Mouse (Mus musculus) adrenal gland, postnatal 4 days (tissue): ENCODE measurements around the gene Dlg2. TPM values are rescaled to one million over a fixed set of nuclear protein-coding genes. Genes with fewer than 3 reads are reported as not detected.

Source experiments
- DNase-seq, 2 experiments: peaks; one replicate each; pipeline ENCODE4 v3.0.0; 2021 to 2022; ENCODE audit warnings: low spot score in 2 of 2, mixed read lengths in 2 of 2
- total RNA-seq, 2 experiments: library from RNA; stranded (reverse); gene quantifications; 2 replicates each; pipeline ENCODE4 v1.2.3; 2021

Dlg2 gene
- total RNA-seq, 2 experiments from 2014 or later: 82.3 to 86.9 TPM

DNA sequence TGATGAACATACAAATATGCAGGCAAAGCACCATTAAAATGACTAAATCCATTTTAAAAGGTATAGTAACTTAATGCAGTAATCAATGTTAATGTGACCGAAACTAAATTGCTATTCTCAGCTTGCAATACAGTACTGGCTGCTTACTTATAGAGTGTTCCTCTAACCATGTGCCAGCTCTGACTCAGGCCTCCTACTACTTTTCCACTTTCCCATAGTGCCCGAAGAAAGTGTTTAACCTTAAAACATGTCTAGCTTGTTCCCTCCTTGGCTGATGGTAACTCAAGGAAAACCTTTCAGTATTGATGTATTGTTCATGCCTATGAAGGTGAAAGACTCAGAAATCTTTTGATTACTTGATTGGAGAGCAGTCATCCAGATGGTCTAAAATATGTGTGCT is 1686.7 kb downstream of the Dlg2 start:
- DNase-seq: no peak

DNA sequence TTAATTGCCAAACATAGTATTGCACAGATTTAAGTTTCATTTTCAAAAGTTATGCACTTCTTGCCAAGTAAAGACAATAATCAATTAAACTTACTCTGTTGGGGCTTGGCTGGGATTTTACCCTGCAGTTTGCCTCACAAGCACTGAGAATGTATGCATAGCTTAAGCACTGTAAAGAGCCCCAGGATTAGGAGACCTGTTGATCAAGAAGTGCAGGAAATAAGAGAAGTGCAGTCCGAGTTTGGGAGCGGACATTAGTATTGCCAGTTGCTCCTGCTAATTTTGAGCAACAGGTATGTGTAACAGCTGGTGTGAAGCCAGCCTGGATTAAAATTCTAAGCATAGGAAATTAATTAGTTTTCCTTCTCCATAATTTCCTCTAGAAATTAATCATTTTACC is 1687.8 kb downstream of the Dlg2 start:
- DNase-seq: no peak

DNA sequence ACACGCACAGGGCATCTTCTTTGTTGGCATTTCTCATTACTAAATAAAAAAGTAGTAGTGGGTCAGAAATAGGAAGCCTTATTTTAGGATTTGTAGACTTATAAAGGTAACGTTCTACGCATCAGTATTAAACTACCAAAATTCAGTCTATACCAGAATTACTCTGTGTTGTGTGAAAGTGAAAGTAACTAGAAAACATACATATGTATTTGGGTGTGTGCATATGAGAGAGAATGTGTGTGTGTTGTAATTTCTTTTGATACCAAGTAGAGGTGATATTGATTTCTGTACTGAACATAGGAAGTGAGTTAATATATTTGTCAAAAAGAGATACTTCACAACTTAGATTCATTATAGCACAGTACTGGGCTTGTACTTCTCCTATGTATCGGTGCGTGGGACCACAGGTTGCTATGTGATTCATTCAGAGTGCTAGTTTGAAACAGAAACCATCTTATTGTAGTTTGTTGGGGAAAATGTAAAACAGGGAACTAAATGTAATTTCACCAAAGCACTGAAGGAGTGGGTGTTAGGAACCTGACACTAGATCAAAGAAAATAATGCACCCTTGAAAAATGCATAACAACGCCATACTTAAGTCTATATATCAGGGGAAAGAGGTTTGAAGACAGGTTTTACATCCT is 1688.5 kb downstream of the Dlg2 start:
- no peak for DNase-seq

DNA sequence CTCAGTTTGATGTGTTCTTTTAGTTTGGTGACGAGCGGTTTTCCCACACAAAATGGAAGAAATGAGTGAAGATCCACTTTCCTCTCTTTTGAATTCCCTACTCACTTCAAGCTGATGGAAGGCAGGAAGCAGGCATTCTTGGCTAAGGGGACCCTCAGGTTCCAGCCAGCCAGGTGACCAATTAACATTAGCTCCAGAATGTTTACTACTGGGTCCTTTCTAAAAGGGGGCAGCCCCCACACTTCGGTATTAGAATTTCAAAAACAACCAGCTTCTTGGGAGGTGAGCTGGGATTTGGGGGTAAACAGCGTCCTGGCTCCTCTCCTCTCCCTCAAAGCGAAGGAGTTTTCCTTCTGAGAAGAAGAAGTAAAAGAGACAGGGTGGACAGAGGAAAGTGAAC is 1703.6 kb downstream of the Dlg2 start:
- DNase-seq: no peak

DNA sequence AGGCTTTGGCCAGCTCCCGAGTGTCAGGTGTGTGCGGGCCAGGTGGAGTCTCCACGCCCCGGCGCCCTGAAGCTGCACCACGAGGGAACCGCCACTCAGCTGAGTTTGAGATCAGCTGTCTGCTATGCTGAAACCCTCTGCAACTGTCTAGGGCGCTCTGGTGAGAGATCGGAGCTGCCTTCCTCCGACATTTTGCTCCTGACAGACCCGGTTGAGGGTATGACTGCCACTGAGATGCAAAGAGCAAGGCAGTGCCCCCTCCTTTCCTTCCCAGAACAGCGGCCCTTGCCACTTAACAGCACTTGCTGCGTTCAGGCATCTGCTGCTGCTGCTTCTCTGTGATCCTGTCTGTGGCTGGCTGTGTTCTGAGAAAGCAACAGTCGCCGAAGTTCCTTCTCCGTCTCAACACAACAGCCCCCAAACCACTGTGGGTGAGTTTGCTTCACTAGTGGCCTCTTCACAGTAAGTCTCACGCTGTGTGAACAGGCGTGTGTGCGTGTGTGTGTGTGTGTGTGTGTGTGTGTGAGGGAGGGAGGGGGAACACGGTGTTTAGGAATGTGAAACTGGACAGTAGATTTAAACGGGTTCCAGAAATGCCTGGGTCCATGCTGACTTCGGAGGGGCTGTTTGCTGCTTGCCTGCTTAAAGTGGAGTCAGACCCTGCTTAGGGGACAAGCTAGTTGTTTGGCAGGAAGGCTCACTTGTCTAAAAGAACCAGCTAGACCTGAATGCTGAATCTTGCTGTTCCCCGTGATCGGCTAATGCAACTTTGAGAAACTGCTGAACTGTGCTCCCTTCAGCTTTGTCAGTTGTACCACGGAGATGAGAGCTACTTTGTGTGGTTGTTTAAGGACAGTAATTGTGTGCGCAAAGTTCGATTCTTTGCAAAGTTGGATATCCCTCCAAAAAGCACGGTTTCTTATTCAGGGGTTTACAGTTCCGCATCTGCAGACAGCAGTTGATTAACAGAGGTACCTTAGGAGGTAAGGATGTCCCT is 1704.4 kb downstream of the Dlg2 start:
- no peak for DNase-seq

GRCm38 (mm10) chr7:92181959-92182612 is 1705.6 kb downstream of the Dlg2 start:
- DNase-seq: no peak

- DNase-seq: no peak
These were observed 1708.0 kb downstream of the Dlg2 start for GRCm38 (mm10) chr7:92184371-92185059.

DNA sequence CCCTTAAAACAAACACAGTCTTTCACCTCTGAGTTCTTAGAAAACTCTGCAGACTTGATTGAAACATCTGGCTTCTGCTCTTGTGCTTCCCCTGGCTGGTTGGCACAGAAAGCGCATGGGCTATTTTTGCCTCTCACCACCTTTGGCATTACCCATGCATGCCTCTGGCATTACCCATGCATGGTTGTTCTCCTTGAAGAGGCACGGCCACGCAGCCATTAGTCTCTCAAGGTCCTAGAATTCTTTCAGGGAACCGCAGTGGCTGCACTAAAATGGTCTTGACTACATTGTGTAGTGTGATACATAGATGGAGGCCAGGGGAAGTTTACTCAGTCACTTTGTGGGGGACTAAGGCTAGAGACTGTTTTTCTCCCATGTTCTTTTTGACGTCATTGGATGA is 1709.9 kb downstream of the Dlg2 start:
- DNase-seq: no peak

- no peak for DNase-seq
These were observed 1712.7 kb downstream of the Dlg2 start for GRCm38 (mm10) chr7:92189149-92189548.

- no peak for DNase-seq
These were observed 1719.5 kb downstream of the Dlg2 start for GRCm38 (mm10) chr7:92196004-92196403.

DNA sequence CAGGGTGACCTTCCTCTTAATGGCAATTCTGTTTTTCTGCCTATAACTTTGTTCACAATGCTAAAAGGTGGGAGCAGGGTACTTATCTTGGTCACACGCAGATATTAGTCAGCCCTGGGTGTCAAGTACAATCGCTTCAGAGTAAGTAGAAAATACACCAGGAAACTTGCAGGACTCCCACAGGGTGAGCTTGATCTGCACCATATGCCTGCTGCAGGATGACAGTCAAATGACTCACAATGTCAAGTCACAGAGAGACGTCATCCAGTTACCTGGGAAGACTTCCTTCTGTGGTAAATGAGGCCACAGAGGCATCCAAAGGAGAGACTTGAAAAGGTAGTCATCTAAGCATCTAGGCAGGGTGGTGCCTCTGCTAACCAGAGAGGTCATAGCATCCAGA is 1721.1 kb downstream of the Dlg2 start:
- no peak for DNase-seq

DNA sequence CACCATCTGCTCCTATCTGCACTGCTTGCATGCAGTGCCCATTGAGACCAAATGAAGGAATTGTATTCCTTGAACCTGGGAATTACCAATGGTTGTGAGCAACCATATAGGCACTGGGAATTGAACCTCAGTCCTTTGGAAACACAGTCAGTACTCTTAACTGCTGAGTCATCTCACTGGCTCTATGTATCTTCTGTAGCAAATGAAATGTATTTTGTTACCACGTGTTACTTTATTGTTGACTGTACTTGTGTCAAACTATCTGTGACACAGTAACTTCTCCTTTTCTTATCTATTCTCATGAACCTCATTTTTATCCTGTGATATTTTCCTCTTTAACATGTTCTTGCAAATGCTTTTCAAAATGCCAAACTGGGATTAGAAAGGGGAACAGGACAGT is 1722.7 kb downstream of the Dlg2 start:
- no peak for DNase-seq

DNA sequence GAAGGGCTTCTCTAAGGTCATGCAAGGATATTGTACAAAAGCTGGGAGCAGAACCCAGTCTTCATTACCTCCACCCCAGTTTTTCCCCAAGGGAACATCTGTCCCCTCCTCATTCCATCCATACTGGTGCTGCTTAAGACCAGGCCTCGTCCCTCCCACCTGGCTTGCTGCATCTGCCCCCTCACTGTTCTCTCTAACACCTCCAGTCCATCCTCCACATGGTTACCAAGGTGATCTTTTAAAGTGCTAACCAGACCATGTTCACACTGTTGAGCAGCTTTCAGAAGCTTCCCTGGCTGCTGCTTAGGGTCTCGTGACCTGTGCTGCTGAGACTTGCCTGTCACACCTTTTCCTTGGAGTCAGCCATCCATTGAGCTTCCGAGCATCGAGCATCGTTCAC is 1734.2 kb downstream of the Dlg2 start:
- no peak for DNase-seq

- no peak for DNase-seq
These were observed 1737.3 kb downstream of the Dlg2 start for GRCm38 (mm10) chr7:92213751-92214150.

DNA sequence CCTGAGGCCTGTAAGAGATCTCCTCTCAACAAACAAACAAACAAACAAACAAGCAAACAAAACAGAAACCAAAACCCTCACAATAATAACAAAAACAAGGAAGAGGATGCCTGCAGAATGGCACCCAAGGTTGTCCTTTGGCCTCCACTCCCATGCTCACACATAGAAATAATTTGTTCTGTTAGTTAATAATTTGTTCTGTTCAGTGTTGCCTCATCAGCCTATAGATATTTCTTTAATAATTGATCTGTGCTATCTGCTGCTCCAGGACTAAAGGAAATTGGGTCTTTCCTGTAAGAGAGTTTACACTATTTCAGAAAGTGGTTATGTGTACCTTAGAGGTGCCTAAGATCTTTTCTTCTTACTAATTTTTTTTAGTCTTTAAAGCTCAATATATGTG is 1741.7 kb downstream of the Dlg2 start:
- no peak for DNase-seq

GRCm38 (mm10) chr7:92220619-92221018 is 1744.1 kb downstream of the Dlg2 start:
- no peak for DNase-seq

DNA sequence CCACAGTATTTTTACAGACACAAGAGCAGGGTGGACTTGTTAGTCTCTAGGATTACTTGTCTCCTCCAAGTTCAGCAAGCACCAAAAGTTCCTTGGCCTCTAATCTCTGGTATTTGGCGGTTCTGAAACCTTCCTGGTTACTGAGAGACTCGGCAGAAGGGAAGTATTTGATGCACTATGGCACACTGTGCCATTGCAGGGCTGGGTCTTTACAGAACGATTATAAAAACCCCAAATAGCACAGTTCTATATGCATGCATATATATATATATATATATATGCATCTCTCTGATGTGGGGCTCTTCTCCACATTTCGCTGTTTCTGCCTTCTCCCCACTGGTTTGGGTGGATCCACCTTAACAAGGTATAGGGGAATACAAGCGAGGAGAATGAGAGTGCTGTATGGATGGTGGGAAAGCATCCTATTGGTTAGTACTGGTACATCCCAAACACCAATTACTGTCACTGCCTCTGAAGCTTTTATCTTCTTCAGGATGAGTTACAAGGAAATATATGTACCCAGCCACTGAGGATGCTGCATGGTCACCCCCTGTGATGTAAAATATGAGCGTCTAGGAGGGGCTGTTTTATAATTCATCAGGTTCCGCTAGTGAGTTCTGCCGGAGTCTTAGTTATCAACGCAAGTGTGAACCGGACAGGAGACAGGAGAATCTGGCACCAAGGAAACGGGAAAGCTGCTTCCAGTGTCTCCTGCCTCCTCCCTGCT is 1758.2 kb downstream of the Dlg2 start:
- DNase-seq: no peak

- no peak for DNase-seq
These were observed 1759.1 kb downstream of the Dlg2 start for GRCm38 (mm10) chr7:92235541-92236031.

DNA sequence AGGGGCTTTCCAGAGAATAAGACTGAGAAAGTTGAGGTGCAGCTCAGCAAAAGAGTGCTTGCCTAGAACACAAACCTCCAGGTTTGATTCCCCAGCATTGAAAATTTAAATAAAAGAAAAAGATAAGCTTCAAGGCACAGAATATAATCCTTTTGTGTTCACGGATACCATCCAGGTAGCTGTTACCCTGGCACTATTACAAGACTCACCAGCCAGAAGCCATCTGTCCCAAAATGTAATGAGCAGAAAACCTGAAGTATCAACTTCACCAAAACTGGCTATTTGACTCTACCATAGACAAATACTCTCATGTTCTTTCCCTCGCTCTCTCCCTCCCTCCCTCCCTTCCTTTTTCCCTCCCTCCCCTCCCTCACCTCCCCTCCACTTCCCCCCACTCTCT is 1764.4 kb downstream of the Dlg2 start:
- DNase-seq: no peak

DNA sequence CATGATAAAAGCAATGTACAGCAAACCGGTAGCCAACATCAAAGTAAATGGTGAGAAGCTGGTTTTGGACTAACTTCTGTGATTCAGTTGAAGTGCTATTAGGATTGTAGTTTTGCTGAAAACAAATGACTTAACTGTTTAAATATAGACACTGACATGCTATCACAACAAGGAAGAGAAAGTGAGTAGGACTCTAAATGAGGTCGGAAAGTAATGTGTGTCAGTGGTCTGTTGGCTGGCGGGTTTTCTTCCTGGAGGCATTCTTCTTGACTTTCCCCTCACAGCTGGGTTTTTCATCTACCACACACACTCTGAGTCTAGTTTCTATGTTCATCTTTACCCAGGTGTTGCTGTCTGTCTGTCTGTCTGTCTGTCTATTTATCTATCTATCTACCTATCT is 1771.1 kb downstream of the Dlg2 start:
- DNase-seq: no peak

DNA sequence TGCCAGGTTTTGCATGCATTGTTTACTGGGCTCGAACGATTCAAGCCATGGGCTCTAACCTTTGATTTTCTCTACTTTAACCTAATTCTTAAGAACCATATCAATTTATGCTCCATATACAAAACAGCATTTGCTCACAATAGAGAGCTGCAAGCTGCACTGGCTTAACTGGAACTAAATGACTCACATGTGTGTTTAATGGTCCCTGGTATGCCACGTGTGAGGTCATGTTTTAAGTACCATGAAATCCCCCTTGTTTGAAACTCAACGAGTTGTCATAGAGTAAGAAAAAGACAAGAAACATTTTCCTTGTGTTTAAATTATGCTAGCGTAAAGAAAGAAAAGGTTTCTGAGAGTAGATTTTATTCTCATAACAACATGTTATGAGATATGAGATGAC is 1772.1 kb downstream of the Dlg2 start:
- DNase-seq: no peak
